Mouse (Mus musculus): Measurements from ENCODE around the gene Ifi208. TPM values are rescaled to one million over a fixed set of nuclear protein-coding genes. Genes with fewer than 3 reads are reported as not detected.
"Not testable (repeated sequence)": the region's sequence is repeated elsewhere in the genome, so short reads cannot be mapped to it uniquely, and the experiment has no call there.

Gene Ifi208
- polyA plus RNA-seq (2015; fragmentation: Nextera tagmentation; extraction: Ambion mirVana) = not detected in 2 replicates

DNA sequence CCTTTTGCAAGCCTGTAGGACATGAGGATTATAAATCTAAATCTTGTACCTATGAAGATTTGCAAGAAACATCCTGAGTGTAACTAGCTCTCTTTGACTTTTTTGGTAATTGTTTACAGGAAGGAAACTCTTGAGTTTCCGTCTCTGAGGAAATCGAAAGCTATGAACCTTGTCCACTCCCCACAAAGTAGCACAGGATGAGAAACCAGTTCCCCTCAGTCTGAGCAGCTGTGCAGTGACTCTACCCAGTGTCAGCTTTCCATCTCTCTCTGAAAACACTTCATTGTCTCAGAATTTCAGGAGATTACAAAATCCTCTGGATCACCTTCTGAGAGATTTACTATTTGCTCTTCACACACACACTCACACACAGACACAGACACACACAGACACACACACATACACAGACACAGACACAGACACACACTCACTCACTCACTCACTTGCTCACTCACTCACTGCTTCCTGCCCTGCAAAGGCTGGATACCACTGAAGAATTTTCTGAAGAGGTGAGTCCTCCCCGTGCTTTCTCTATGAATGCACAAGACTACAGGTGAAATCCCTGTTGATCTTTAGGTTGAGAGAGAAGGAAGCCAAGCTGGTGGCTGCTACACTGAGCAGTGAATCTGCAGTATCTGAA is at the start of gene Ifi208:
Gene Ifi208, plus strand, starts transcription at position 218 of the 640 bp plus-strand sequence.
- not testable (repeated sequence) for H3K4me1 ChIP-seq (ENCODE audit: control insufficient read depth, insufficient read depth, low read length); H3K9me3 ChIP-seq (replicated peaks; ENCODE audit: control insufficient read depth, low read length, poor library complexity, severe bottlenecking); H3K36me3 ChIP-seq (ENCODE audit: control insufficient read depth, insufficient read depth, low read length); H3K27me3 ChIP-seq (ENCODE audit: control insufficient read depth, insufficient read depth, low read depth, low read length); H3K9ac ChIP-seq (ENCODE audit: low read depth, low read length); ATAC-seq; H3K4me2 ChIP-seq (ENCODE audit: low read length); H3K27ac ChIP-seq (ENCODE audit: low read length); H3K4me3 ChIP-seq (ENCODE audit: low read depth, low read length)
- 57% methylated on average over 3 of the region's 3 CpGs for WGBS

DNA sequence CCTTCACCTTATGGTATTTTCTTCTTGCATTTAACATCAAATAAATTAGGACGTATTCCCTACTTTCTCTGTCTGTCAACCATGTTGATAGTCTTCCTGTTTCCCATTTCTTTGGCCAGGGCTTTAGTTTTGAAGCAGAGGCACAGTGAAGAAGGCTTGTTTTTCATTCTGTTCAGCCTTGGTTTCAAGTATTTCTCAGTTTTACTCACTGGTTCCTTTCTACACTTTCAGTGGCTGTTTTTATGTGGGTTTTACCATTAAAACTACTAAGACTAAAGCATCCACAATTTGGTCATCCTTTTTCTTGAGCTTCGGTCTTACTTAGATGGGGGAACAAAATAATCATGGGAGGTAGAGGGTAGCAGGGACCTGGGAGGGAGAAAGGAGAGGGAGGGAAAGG is 49.4 kb upstream of the Ifi208 start:
- H3K27me3 ChIP-seq (ENCODE audit: control insufficient read depth, insufficient read depth, low read depth, low read length) = no peaks in the 10 kb centered on the region
- WGBS = 100% methylated on average over 2 of the region's 2 CpGs

DNA sequence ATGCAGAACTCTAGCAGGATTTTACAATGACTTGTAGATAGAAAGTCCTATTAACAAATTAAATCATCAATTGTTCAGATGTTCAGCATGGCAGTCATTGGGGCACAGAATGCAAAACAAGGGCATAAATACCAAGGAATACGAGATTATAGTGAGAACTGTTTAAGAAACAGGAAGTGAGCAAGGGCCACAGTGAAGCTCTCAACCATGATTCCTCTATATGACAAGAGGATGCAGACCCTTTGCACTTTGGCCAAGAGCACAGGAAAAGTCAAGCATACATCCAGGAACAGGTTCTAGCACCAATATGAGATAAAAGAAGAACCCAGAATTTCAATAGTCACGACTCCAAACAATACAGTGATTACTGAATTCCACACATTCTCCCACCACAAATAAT is 46.8 kb upstream of the Ifi208 start:
- no peak overlapping the region for H3K4me3 ChIP-seq (ENCODE audit: low read depth, low read length)
- no peak overlapping the region for H3K27ac ChIP-seq (ENCODE audit: low read length)
- H3K9ac ChIP-seq (ENCODE audit: low read depth, low read length) = no peak overlapping the region
- H3K4me2 ChIP-seq (ENCODE audit: low read length) = no peak overlapping the region
- no peaks in the 10 kb centered on the region for H3K9me3 ChIP-seq (replicated peaks; ENCODE audit: control insufficient read depth, low read length, poor library complexity, severe bottlenecking)
- H3K4me1 ChIP-seq (ENCODE audit: control insufficient read depth, insufficient read depth, low read length) = no peaks in the 10 kb centered on the region
- 81% methylated on average over 2 of the region's 2 CpGs for WGBS
- H3K27me3 ChIP-seq (ENCODE audit: control insufficient read depth, insufficient read depth, low read depth, low read length) = no peaks in the 10 kb centered on the region
- no peak for ATAC-seq
- no peaks in the 10 kb centered on the region for H3K36me3 ChIP-seq (ENCODE audit: control insufficient read depth, insufficient read depth, low read length)

More for the DNA sequence above, 49.4 kb upstream of the Ifi208 start:
- H3K4me2 ChIP-seq (ENCODE audit: low read length) = no peak overlapping the region
- H3K27ac ChIP-seq (ENCODE audit: low read length) = no peak overlapping the region
- no peaks in the 10 kb centered on the region for H3K4me1 ChIP-seq (ENCODE audit: control insufficient read depth, insufficient read depth, low read length)
- no peak for ATAC-seq
- H3K9ac ChIP-seq (ENCODE audit: low read depth, low read length) = no peak overlapping the region
- no peaks in the 10 kb centered on the region for H3K36me3 ChIP-seq (ENCODE audit: control insufficient read depth, insufficient read depth, low read length)
- H3K9me3 ChIP-seq (replicated peaks; ENCODE audit: control insufficient read depth, low read length, poor library complexity, severe bottlenecking) = no peaks in the 10 kb centered on the region
- no peak overlapping the region for H3K4me3 ChIP-seq (ENCODE audit: low read depth, low read length)

DNA sequence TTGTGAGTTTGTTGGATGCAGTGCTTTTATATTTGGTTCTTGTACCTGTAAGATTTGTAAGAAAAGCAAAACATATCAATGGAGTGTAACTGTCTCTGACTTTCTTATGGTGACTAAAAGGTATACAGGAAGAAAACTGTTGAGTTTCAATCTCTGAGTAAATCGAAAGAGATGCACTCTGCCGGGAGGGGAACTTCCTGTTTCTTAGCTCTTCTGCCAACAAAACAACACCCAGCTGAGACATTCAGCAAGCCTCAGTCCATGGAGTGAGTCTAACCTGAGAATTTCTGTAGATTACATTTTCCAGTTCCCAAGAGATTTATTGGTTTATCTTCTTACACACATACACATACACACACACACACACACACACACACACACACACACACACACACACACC is 42.9 kb upstream of the Ifi208 start, which contains the start of gene Ifi209:
Gene Ifi209, plus strand, starts transcription at position 296 of the 400 bp plus-strand sequence.
- not testable (repeated sequence) for H3K36me3 ChIP-seq (ENCODE audit: control insufficient read depth, insufficient read depth, low read length); H3K27ac ChIP-seq (ENCODE audit: low read length); H3K4me1 ChIP-seq (ENCODE audit: control insufficient read depth, insufficient read depth, low read length); H3K9me3 ChIP-seq (replicated peaks; ENCODE audit: control insufficient read depth, low read length, poor library complexity, severe bottlenecking); H3K27me3 ChIP-seq (ENCODE audit: control insufficient read depth, insufficient read depth, low read depth, low read length); H3K4me3 ChIP-seq (ENCODE audit: low read depth, low read length); ATAC-seq; H3K4me2 ChIP-seq (ENCODE audit: low read length); H3K9ac ChIP-seq (ENCODE audit: low read depth, low read length)
- WGBS = 90% methylated on average over 2 of the region's 2 CpGs

DNA sequence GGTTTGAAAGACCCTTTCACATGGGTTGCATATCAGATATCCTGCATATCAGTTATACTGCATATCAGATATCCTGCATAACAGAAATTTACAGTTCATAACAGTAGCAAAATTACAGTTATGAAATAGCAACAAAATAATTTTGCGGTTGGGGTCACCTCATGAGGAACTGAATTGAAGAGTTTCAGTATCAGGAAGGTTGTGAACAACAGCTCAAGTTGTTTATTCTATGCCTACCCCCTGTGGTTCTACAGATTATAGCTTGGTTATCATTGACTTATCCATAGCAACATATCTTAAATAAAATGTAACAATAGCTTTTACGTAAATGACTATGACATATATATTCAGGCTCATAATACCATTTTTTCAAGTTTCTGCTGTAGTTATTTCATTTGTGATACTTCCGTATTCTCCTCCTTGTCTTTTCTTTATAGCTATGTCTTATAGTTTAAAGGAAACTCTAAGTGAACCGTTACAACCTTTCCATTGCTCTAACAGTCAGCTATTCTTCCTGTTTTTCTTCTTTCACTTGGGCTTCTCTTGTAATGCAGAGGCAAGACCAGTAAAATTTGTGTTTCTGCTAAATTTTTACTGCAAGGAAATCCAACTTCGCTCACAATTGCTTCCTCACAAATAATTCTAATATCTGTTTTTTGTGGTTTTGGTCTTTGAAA is 39.4 kb upstream of the Ifi208 start:
- Histone ChIP-seq H3K4me3 (ENCODE audit: low read depth, low read length) (no peak overlapping the region), H3K27me3 (ENCODE audit: control insufficient read depth, insufficient read depth, low read depth, low read length) (no peaks in the 10 kb centered on the region), H3K36me3 (ENCODE audit: control insufficient read depth, insufficient read depth, low read length) (no peaks in the 10 kb centered on the region), H3K4me1 (ENCODE audit: control insufficient read depth, insufficient read depth, low read length) (no peaks in the 10 kb centered on the region), H3K9me3 (replicated peaks; ENCODE audit: control insufficient read depth, low read length, poor library complexity, severe bottlenecking) (no peaks in the 10 kb centered on the region), H3K27ac (ENCODE audit: low read length) (no peak overlapping the region), H3K9ac (ENCODE audit: low read depth, low read length) (no peak overlapping the region), H3K4me2 (ENCODE audit: low read length) (no peak overlapping the region)
- no peak for ATAC-seq
- 92% methylated on average over 5 of the region's 5 CpGs for WGBS

DNA sequence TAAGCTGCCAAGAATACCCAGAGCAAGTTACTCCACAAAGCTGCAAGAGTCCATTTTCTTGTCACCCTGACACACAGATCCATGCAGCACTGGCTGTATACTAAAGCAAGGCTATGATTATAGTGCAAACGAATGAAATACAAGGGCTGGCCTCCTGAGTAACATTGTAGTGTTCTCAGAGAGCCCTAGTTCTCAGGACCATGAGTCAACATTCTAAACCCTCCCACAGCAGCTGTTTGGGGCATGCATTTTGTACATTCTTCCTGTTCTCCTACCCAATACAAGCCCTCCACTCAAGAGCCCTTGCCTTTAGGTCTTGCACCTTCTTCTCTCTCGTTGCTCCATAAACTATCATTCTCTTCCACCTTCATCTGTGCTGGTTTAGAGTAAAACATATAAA is 28.1 kb upstream of the Ifi208 start:
- Histone ChIP-seq H3K9me3 (replicated peaks; ENCODE audit: control insufficient read depth, low read length, poor library complexity, severe bottlenecking) (no peaks in the 10 kb centered on the region), H3K36me3 (ENCODE audit: control insufficient read depth, insufficient read depth, low read length) (no peaks in the 10 kb centered on the region), H3K4me3 (ENCODE audit: low read depth, low read length) (no peak overlapping the region), H3K4me1 (ENCODE audit: control insufficient read depth, insufficient read depth, low read length) (no peaks in the 10 kb centered on the region), H3K9ac (ENCODE audit: low read depth, low read length) (no peak overlapping the region), H3K4me2 (ENCODE audit: low read length) (no peak overlapping the region), H3K27me3 (ENCODE audit: control insufficient read depth, insufficient read depth, low read depth, low read length) (no peaks in the 10 kb centered on the region), H3K27ac (ENCODE audit: low read length) (no peak overlapping the region)
- 74% methylated on average over 2 of the region's 2 CpGs for WGBS
- no peak for ATAC-seq

DNA sequence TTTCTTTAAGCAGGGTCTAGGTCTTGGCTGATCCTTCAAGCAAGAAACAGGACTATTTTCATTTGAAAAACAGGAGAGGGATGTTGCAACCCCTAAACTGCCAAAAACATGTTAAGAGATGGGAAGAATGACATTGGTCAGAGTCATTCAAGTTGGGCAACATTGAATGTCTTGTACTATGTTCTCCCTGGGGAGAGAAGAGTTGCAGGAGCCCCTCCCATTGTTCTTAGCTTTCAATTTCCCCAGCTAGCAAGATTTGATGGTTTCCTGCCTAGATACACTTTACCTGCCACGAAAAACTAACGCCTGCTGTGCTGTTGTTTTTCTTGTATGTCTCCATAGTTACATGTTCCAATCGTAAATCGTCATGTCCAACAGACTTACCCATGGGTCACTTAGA is 15.5 kb upstream of the Ifi208 start:
- WGBS = 84% methylated on average over 4 of the region's 4 CpGs

DNA sequence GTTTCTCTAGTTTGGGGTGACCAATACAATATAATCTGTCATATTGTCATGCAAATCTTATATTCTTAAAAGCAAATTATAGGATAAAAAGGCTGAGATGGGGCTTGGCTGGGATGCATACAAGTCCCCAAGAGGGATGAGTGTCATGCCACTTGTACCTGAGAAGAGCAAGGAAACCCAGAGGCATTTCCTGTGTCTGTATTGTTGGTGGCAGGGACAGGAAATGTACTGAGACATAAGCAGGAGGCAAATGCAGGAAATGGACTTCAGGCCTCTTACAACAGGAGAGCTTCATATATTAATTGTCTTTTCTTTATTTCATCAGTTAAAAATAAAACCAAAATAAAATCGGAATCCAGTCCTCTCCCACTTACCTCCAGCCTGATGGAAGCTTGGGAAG is 5.1 kb downstream of the Ifi208 start:
- not testable (repeated sequence) for H3K4me2 ChIP-seq (ENCODE audit: low read length); ATAC-seq; H3K27me3 ChIP-seq (ENCODE audit: control insufficient read depth, insufficient read depth, low read depth, low read length); H3K9me3 ChIP-seq (replicated peaks; ENCODE audit: control insufficient read depth, low read length, poor library complexity, severe bottlenecking); H3K27ac ChIP-seq (ENCODE audit: low read length); H3K9ac ChIP-seq (ENCODE audit: low read depth, low read length); H3K36me3 ChIP-seq (ENCODE audit: control insufficient read depth, insufficient read depth, low read length); H3K4me1 ChIP-seq (ENCODE audit: control insufficient read depth, insufficient read depth, low read length); H3K4me3 ChIP-seq (ENCODE audit: low read depth, low read length)
- 100% methylated on average over 1 of the region's 1 CpGs for WGBS

More for the DNA sequence above, 15.5 kb upstream of the Ifi208 start:
- H3K4me1 ChIP-seq (ENCODE audit: control insufficient read depth, insufficient read depth, low read length) = no peaks in the 10 kb centered on the region
- H3K27ac ChIP-seq (ENCODE audit: low read length) = no peak overlapping the region
- H3K4me3 ChIP-seq (ENCODE audit: low read depth, low read length) = no peak overlapping the region
- no peaks in the 10 kb centered on the region for H3K27me3 ChIP-seq (ENCODE audit: control insufficient read depth, insufficient read depth, low read depth, low read length)
- H3K36me3 ChIP-seq (ENCODE audit: control insufficient read depth, insufficient read depth, low read length) = no peaks in the 10 kb centered on the region
- no peak overlapping the region for H3K4me2 ChIP-seq (ENCODE audit: low read length)
- no peak overlapping the region for H3K9ac ChIP-seq (ENCODE audit: low read depth, low read length)
- no peaks in the 10 kb centered on the region for H3K9me3 ChIP-seq (replicated peaks; ENCODE audit: control insufficient read depth, low read length, poor library complexity, severe bottlenecking)
- ATAC-seq = no peak

DNA sequence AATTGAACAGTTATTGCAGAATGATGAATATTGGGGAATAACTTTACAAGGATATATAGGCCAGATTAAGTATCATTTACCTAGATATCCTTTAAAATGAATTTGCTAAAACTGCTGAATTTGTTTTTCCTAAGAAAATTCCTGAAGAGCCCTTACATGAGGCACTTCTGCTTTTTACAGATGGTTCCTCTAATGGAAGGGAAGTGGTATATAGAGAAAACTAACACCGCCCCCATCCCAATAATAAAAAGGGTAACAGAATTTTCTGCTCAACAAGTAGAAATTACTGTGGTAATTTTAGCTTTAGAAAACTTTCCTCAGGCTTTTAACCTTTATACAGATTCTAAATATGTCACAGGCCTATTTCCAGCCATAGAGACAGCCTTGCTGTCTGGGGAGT is 20.8 kb downstream of the Ifi208 start:
- no peak overlapping the region for H3K27ac ChIP-seq (ENCODE audit: low read length)
- H3K4me1 ChIP-seq (ENCODE audit: control insufficient read depth, insufficient read depth, low read length) = no peaks in the 10 kb centered on the region
- H3K4me3 ChIP-seq (ENCODE audit: low read depth, low read length) = no peak overlapping the region
- no peaks in the 10 kb centered on the region for H3K9me3 ChIP-seq (replicated peaks; ENCODE audit: control insufficient read depth, low read length, poor library complexity, severe bottlenecking)
- H3K27me3 ChIP-seq (ENCODE audit: control insufficient read depth, insufficient read depth, low read depth, low read length) = no peaks in the 10 kb centered on the region
- no peak for ATAC-seq
- no peak overlapping the region for H3K4me2 ChIP-seq (ENCODE audit: low read length)
- no peaks in the 10 kb centered on the region for H3K36me3 ChIP-seq (ENCODE audit: control insufficient read depth, insufficient read depth, low read length)
- no peak overlapping the region for H3K9ac ChIP-seq (ENCODE audit: low read depth, low read length)
- 95% methylated on average over 1 of the region's 1 CpGs for WGBS

All from midbrain, embryonic 16.5 days (tissue).